Mouse (Mus musculus): ENCODE results near the gene Esd.

The Esd gene

GRCm38 (mm10) chr14:74732079-74732783 lies at the start of gene Esd:
Esd (plus strand) TSS chr14:74732297.
- DNase-seq, result peak; percentile 100

- no peak for DNase-seq
Observed at GRCm38 (mm10) chr14:74684298-74684978, 47.7 kb upstream of the Esd start.

DNA sequence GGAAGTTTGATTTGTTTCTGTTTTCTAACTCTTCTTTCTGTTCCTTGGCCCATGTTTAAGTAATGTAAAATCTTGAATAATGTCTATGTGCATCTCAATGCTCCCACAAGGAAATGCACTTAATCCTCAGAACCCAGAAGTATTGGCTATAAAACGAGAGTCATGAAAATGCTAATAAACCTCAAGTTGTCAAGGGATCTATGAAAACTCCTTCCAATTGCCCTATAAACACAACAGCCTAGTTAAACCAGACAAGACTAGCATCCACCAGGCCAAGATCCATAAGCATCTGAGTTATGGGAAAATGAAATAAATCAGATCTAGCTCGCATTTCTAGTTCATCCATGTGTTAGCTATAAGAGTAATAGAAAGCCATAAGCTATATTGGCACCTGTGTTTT lies 40.1 kb upstream of the Esd start:
- no peak for DNase-seq

DNA sequence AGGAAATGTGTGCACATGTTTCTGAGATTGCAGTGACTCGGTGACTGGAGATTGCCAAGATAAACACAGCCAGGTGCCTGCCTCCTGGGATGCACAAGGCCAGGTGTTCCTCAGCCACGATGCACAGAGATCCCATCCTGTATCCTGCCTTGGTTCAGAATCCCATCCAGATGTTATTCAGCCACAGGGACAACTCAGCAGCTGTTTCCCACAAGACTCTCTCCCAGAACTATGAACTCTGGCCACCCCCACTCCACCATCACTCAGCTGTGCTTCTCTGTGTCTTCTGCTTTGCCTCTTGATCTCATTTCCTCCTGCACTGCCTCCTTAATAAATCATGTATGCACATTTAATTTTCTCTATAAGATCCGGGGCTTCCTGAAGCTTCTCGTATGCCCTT lies 35.3 kb upstream of the Esd start:
- no peak for DNase-seq

- no peak for DNase-seq
Observed at GRCm38 (mm10) chr14:74697432-74697831, 34.7 kb upstream of the Esd start.

DNA sequence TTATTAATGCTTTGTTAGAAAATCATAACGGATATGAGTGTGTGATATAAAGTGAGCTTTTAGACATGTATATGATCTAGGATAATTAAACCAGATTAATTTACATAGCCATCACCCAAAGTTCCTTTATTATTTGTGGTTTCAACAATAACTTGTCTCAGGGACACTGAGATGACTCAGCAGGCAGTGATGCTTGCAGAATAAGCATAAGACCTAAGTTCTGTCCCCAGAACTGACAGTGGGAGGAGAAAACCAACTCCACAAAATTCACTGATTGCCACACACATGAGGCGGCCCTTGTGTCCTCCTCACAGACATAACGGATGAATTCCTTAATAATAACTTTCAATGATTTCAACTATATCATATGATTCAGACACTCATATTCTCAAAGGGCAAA lies 32.9 kb upstream of the Esd start:
- DNase-seq, result no peak

GRCm38 (mm10) chr14:74703930-74704329 lies 28.2 kb upstream of the Esd start:
- DNase-seq, result no peak

DNA sequence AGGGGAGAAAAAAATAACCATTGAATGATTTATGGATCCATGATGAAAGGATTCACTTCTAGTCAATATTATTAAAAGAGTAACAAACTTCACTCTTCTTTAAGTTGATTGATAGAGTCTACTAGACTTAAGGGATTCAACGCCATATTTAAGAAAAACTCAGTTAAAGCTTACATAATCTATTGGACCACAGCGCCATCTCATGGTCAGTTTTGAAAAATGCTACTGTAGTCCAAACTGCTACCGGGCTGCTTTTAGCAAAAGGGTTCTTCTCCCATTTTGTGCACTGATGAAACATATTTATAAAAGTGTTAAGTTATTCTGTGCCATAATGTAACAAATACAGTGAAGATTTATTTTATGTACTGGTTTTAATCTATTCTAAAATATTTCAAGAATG lies 23.0 kb upstream of the Esd start:
- no peak for DNase-seq

GRCm38 (mm10) chr14:74723541-74723940 lies 8.6 kb upstream of the Esd start:
- DNase-seq, result peak; percentile 46

GRCm38 (mm10) chr14:74731221-74732078 lies 647 bp upstream of the Esd start:
- no peak for DNase-seq

- DNase-seq, result peak; percentile 21
Observed at GRCm38 (mm10) chr14:74733397-74733796, 1.3 kb downstream of the Esd start.

DNA sequence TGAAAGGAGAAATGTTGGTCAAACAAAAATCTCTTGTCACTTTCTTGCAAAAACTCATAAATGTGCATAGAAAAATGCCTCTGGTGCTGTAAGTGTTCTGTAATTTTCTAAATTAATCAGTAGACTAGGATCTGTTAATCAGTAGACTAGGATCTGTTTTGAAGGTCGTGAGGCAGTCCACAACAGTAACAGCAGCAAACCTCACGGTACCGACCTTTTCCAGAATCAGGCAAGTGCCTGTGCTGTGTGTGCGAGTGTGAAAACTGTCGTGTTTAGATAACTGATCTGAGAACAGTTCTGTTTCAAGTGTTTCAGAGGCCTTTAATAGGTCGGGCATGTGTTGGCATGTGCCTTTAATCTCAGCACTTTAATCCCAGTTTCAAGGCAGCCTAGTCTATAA lies 3.4 kb downstream of the Esd start:
- DNase-seq, result peak; percentile 27

GRCm38 (mm10) chr14:74736850-74737249 lies 4.8 kb downstream of the Esd start:
- peak; percentile 50 for DNase-seq

- DNase-seq, result peak; percentile 94
Observed at GRCm38 (mm10) chr14:74764191-74764918, 32.3 kb downstream of the Esd start.

- no peak for DNase-seq
Observed at GRCm38 (mm10) chr14:74767892-74768291, 35.8 kb downstream of the Esd start.

- no peak for DNase-seq
Observed at GRCm38 (mm10) chr14:74774046-74774619, 42.0 kb downstream of the Esd start.

GRCm38 (mm10) chr14:74784243-74784934 lies 52.3 kb downstream of the Esd start:
- DNase-seq, result peak; percentile 91

DNA sequence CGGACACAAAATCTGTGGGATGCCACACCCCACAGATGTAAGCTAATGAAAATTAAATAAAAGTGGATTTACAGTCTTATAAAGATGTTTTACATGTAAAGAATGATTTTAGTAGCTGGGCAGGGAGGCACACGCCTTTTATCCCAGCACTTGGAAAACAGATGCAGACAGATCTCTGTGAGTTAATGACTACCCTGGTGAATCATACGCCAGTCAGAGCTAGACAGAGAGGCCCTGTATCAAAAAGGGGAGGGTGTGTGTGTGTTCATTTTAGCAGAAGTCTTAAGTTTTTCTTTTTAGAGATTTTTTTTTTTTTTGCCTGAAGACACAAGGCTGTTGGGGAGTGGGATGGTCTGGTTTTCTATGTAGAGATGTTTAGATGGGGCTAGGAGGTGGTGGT lies 55.6 kb downstream of the Esd start:
- DNase-seq, result no peak

DNA sequence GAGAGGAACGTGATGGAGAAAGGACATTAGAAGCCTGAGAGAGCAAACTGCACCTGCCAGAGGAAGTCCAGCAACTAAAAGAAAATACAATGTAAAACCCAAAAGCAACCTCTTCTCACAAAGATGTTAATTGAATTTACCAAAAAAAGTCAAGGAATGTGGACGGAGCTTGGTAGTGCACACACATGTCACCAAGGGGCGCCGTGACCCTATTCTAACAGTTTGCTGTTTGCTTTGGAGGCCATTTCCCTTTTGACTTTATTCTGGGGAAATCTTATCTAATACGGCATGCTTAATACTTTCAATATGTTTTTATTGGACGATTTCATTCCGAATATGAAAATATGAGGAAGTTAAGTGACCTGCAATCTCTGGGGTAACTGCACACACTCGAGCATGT lies 56.7 kb downstream of the Esd start:
- DNase-seq, result no peak

DNA sequence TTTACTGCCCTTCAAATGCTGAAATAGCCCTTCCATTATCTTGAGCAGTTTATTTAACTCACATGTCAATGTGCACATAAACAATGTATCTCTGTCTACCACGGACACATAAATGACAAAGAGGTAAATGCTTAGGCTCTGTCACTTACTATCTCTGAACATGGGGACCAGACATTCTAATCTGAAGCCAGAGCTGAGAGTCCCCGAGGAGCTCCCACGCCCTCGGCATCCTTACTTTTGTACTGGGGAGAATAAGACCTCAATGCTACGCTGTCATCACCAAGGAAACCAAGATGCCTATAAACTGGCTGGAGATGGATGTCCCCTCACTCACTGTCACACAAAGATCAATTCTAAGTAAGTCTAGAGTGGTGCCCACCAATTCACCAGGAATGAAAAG lies 58.4 kb downstream of the Esd start:
- no peak for DNase-seq

GRCm38 (mm10) chr14:74792793-74793192 lies 60.7 kb downstream of the Esd start:
- no peak for DNase-seq

DNA sequence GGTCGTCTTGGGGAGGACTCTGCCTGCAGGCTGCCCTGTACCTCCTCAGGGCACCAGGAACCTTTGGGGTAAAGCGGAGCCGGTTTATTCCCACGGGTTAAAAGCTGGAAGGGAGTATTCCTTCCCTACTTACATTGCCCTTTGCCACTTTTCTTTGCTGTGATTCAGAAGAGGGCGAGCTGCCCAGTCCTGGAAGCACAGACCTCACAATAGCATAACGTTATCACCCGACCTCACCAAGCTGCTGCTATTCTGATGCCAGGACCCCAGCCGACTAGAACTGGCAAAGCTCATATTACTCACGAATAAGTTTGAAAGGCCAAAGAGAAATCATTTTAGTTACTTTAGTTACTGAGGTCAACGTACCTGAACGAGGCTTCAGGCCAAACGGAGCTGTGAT lies 62.8 kb downstream of the Esd start:
- DNase-seq, result peak; percentile 90
